In genomic region chr13:16763746-16764145, GRCm38 (mm10) we compare ENCODE assay signal across 7 mouse cellular contexts.
DNase-seq lines count a peak whose midpoint lies in the region; ATAC-seq and TF ChIP-seq lines count a peak whose summit lies in the region.

No protein-coding gene starts in this region.

- H3K9ac ChIP-seq in liver, embryonic 11.5 days (ENCODE audit: low read depth, low read length), result no peak overlapping the region
- H3K9ac ChIP-seq in MEL (ENCODE audit: control insufficient read depth, low read depth, low read length, poor library complexity, severe bottlenecking), result no peak overlapping the region

- no peak for TF ChIP-seq EP300 in MEL (IDR thresholded peaks at IDR 0.05; ENCODE audit: low read depth in 1 of 2, low read length in 2 of 2)

- H3K79me2 ChIP-seq in MEL (ENCODE audit: control insufficient read depth, insufficient read depth, low read length, poor library complexity), result no peaks in the 10 kb centered on the region

- H3K27me3 ChIP-seq in liver, embryonic 11.5 days (replicated peaks; ENCODE audit: control insufficient read depth, insufficient read depth, low read length), result no peaks in the 10 kb centered on the region
- H3K27me3 ChIP-seq in MEL (ENCODE audit: control insufficient read depth in 1 of 2, insufficient read depth in 2 of 2, low read length in 2 of 2), result no peaks in the 10 kb centered on the region

- DNase-seq in liver, result peak; percentile 9
- no peak for DNase-seq in liver, embryonic 11.5 days (ENCODE audit: low spot score)
- DNase-seq in MEL (ENCODE audit: low read depth, low spot score), result peak; percentile 40
- DNase-seq in c-Kit-positive CD71-positive TER-119-negative erythroid progenitor cells, embryonic 14.5 days (ENCODE audit: low read depth), result peak; percentile 8
- peak; percentile 60 to 70 for DNase-seq in left cerebral cortex, postnatal 14 days (ENCODE audit: low spot score in 2 of 2)
- DNase-seq in retina, postnatal 1 day, result peak; percentile 68

- peak; percentile 52 to 67 (median 60) for TF ChIP-seq CTCF in MEL (IDR thresholded peaks at IDR 0.05 in 2 of 3, conservative IDR thresholded peaks at IDR 0.05 in 1 of 3; ENCODE audit: control insufficient read depth in 1 of 3, insufficient read depth in 1 of 3, low read depth in 2 of 3, low read length in 3 of 3, poor library complexity in 1 of 3, severe bottlenecking in 1 of 3)

- no peak for TF ChIP-seq POLR2A in MEL (IDR thresholded peaks at IDR 0.05; ENCODE audit: control insufficient read depth in 1 of 2, insufficient read depth in 1 of 2, low read depth in 1 of 2, low read length in 2 of 2, poor library complexity in 1 of 2)

- intact Hi-C loops in left cerebral cortex, postnatal 14 days (cut with DNase I), result loop anchor here (5.0 to 10.0 kb wide), 2 partner anchors 201 to 741 kb away; no protein-coding TSS in a partner anchor

- no peak overlapping the region for H3K27ac ChIP-seq in liver, embryonic 11.5 days (ENCODE audit: low read depth, low read length)
- H3K27ac ChIP-seq in MEL (ENCODE audit: control insufficient read depth, low read depth, low read length), result no peak overlapping the region

- H3K9me3 ChIP-seq in liver, embryonic 11.5 days (ENCODE audit: control insufficient read depth, low read length), result no peaks in the 10 kb centered on the region
- no peaks in the 10 kb centered on the region for H3K9me3 ChIP-seq in MEL (replicated peaks; ENCODE audit: insufficient read depth, low read length)

- TF ChIP-seq RAD21 in MEL (IDR thresholded peaks at IDR 0.05; ENCODE audit: low read depth, low read length), result peak; percentile 51

- no peaks in the 10 kb centered on the region for H3K36me3 ChIP-seq in liver, embryonic 11.5 days (ENCODE audit: control insufficient read depth, insufficient read depth, low read length)
- no peaks in the 10 kb centered on the region for H3K36me3 ChIP-seq in MEL (ENCODE audit: control insufficient read depth in 1 of 2, insufficient read depth in 2 of 2, low read length in 2 of 2)

- H3K4me1 ChIP-seq in liver, embryonic 11.5 days (replicated peaks; ENCODE audit: control insufficient read depth, insufficient read depth, low read length), result no peaks in the 10 kb centered on the region
- no peaks in the 10 kb centered on the region for H3K4me1 ChIP-seq in MEL (ENCODE audit: control insufficient read depth in 1 of 2, insufficient read depth in 2 of 2, low read length in 2 of 2)

- ATAC-seq in liver, embryonic 11.5 days (replicated peaks; ENCODE audit: low FRiP score), result no peak
- peak; percentile 80 for ATAC-seq in granulocyte monocyte progenitor cell, adult 5-6 weeks (replicated peaks; ENCODE audit: poor library complexity, severe bottlenecking)

- 3% methylated on average over 2 of the region's 2 CpGs for WGBS in liver, embryonic 11.5 days

- H3K4me2 ChIP-seq in liver, embryonic 11.5 days, result no peak overlapping the region

- H3K4me3 ChIP-seq in liver, embryonic 11.5 days (ENCODE audit: low read depth, low read length), result no peak overlapping the region
- H3K4me3 ChIP-seq in MEL (ENCODE audit: control insufficient read depth in 1 of 2, insufficient read depth in 1 of 2, low read depth in 2 of 2, low read length in 2 of 2), result no peak overlapping the region

TF ChIP-seq in MEL, 35 proteins besides CTCF, POLR2A, EP300 and RAD21:
- TF ChIP-seq SMC3 (IDR thresholded peaks at IDR 0.05; ENCODE audit: low read depth, low read length), result peak; percentile 73
- no peak for TF ChIP-seq CHD1 (IDR thresholded peaks at IDR 0.05; ENCODE audit: low read depth, low read length)
- peak; percentile 30; the same call in 1 of the 2 replicates for TF ChIP-seq ZC3H11A (IDR thresholded peaks at IDR 0.05; ENCODE audit: low read depth, low read length)
TF ChIP-seq in MEL: peak in this region for 2.
